In the genomic region with DNA sequence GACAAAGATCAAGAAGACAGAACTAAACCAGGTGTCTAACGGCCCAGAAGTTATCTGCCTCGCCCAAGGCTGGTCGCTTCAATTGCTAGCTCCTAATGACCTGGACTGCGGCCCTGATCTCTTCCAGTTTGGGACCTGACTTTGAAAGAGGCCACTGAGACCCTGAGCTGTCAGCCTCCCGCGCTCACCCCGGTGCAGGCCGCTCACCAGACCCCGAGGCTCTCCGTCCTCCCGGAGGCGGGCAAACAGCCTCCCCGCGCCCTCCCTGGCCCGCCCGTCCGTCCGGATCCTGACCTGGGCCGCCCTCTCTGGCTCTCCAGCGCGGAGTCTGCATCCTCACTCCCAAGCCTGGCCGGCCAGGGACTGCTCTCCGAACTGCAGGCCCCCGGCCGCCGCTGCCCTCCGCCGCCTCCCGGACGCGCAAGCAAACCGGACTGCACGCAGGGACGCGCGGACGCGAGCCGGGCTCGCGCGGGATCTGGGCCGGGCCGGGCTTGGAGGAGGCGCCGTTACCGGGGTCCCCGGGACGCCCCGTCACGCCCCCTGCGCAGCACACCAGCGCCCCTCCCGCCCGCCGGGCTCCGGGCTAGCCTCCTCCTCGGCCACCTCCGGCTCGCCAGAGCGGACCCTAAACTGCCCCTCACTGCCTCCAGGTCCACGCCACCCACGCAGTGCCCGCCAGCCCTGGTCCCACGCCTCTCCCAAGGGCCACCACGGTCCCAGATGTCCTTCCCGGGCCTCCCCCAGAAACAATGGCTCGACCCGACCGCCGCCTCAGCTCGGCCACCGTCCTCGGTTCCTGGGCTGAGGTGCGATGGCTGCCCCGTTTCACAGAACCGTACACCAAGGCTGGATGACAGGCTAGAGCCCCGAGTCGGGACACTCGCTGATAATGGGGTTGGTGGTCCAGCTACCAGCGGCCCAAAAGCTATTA, we compare ENCODE assay signal across 9 mouse cellular contexts. TPM values are rescaled to one million over a fixed set of nuclear protein-coding genes. Genes with fewer than 3 reads are reported as not detected.
A peak's percentile ranks its signal among the peaks of the same experiment; 100 is the strongest.
DNase-seq lines count a peak whose midpoint lies in the region; ATAC-seq and TF ChIP-seq lines count a peak whose summit lies in the region.
"Had no signal": no experiment of that assay in that cellular context is flagged by ENCODE, and none has a peak within 500 bp of the region (broad histone marks: within the 10 kb centered on the region; RNA-seq: fewer than 3 reads in every experiment).

No protein-coding gene starts in this region.

- under 1% methylated on average over 78 of the region's 81 CpGs for WGBS in forebrain, embryonic 10.5 days
- WGBS in heart, embryonic 14.5 days, result 1% methylated on average over 79 of the region's 81 CpGs
- 2% methylated on average over 78 of the region's 81 CpGs for whole genome bisulfite sequencing in liver, embryonic 14.5 days (ENCODE audit: insufficient replicate concordance)
- under 1% methylated on average over 77 of the region's 81 CpGs for WGBS in stomach, postnatal 0 days

- H3K9me3 ChIP-seq in forebrain, embryonic 10.5 days, result no peaks in the 10 kb centered on the region
- no peaks in the 10 kb centered on the region for H3K9me3 ChIP-seq in heart, embryonic 14.5 days (ENCODE audit: control insufficient read depth, low read length)
- no peaks in the 10 kb centered on the region for H3K9me3 ChIP-seq in liver, embryonic 14.5 days (ENCODE audit: control insufficient read depth, low read length)
- no peaks in the 10 kb centered on the region for H3K9me3 ChIP-seq in stomach, postnatal 0 days (ENCODE audit: control insufficient read depth, low read length)

- H3K27ac ChIP-seq in forebrain, embryonic 10.5 days, result peak overlapping the region; percentile 96
- peak overlapping the region; percentile 96 to 98 for H3K27ac ChIP-seq in heart, embryonic 14.5 days (replicated peaks in 1 of 2; ENCODE audit: control insufficient read depth in 1 of 2, insufficient read depth in 1 of 2, low read depth in 2 of 2, low read length in 2 of 2)
- no peak overlapping the region for H3K27ac ChIP-seq in liver, embryonic 14.5 days
- H3K27ac ChIP-seq in stomach, postnatal 0 days (replicated peaks), result peak overlapping the region; percentile 98

- peak; percentile 38 for ATAC-seq in heart, embryonic 14.5 days (ENCODE audit: insufficient number of reproducible peaks, insufficient read depth, low FRiP score, low read depth)
- peak; percentile 38 for ATAC-seq in liver, embryonic 14.5 days (ENCODE audit: insufficient read depth)
- peak; percentile 45 for ATAC-seq in stomach, postnatal 0 days (ENCODE audit: low FRiP score, low TSS enrichment)

- peak overlapping the region; percentile 82 for H3K4me2 ChIP-seq in heart, embryonic 14.5 days (ENCODE audit: low read length)
- peak overlapping the region; percentile 67 for H3K4me2 ChIP-seq in liver, embryonic 14.5 days (ENCODE audit: low read depth)
- H3K4me2 ChIP-seq in stomach, postnatal 0 days (replicated peaks; ENCODE audit: low read depth), result peak overlapping the region; percentile 95

- peaks cover 61% of the 10 kb centered on the region for H3K4me1 ChIP-seq in forebrain, embryonic 10.5 days
- peaks cover 22 to 42% of the 10 kb centered on the region in 2 experiments for H3K4me1 ChIP-seq in heart, embryonic 14.5 days (ENCODE audit: control insufficient read depth in 2 of 2, insufficient read depth in 2 of 2, low read length in 2 of 2)
- peaks cover 0 to 13% of the 10 kb centered on the region in 2 experiments; a peak in 3 of 4 replicates for H3K4me1 ChIP-seq in liver, embryonic 14.5 days (replicated peaks; ENCODE audit: control insufficient read depth in 2 of 2, insufficient read depth in 2 of 2, low read length in 1 of 2)
- peaks cover 7% of the 10 kb centered on the region for H3K4me1 ChIP-seq in stomach, postnatal 0 days (replicated peaks; ENCODE audit: control insufficient read depth, insufficient read depth)

- no peak for TF ChIP-seq EP300 in liver, embryonic 14.5 days (IDR thresholded peaks at IDR 0.05; ENCODE audit: low read depth)
- no peak for TF ChIP-seq EP300 in stomach, postnatal 0 days (optimal IDR thresholded peaks at IDR 0.05)

- peak; percentile 51 to 54 for DNase-seq in left cerebral cortex, adult 18-20 months (ENCODE audit: low spot score in 2 of 2)
- DNase-seq in left cerebral cortex, adult 11 months (ENCODE audit: low spot score), result no peak
- peak; percentile 71 for DNase-seq in forebrain, embryonic 10.5 days (ENCODE audit: extremely low spot score, low spot score)
- peak; percentile 88 for DNase-seq in kidney, postnatal 10 days
- peak in 1 of 3 experiments; percentile 4 for DNase-seq in liver, embryonic 14.5 days (ENCODE audit: low read depth in 3 of 3, low spot score in 3 of 3)
- peak; percentile 83 for DNase-seq in neural tube, embryonic 10.5 days (ENCODE audit: extremely low spot score, low spot score)
- DNase-seq in stomach, postnatal 0 days (ENCODE audit: low spot score), result peak; percentile 79

- H3K36me3 ChIP-seq in forebrain, embryonic 10.5 days (replicated peaks), result no peaks in the 10 kb centered on the region
- no peaks in the 10 kb centered on the region for H3K36me3 ChIP-seq in heart, embryonic 14.5 days (ENCODE audit: control insufficient read depth, insufficient read depth, low read length)
- H3K36me3 ChIP-seq in liver, embryonic 14.5 days (replicated peaks; ENCODE audit: control insufficient read depth, insufficient read depth, low read depth), result no peaks in the 10 kb centered on the region
- H3K36me3 ChIP-seq in stomach, postnatal 0 days (ENCODE audit: control insufficient read depth, insufficient read depth, low read length), result no peaks in the 10 kb centered on the region

- no peak for TF ChIP-seq CTCF in liver, embryonic 14.5 days (IDR thresholded peaks at IDR 0.05; ENCODE audit: low read depth)
- peak; percentile 5; the same call in 1 of the 2 replicates for TF ChIP-seq CTCF in stomach, postnatal 0 days (IDR thresholded peaks at IDR 0.05; ENCODE audit: low read depth)

- peak overlapping the region; percentile 98 for H3K4me3 ChIP-seq in forebrain, embryonic 10.5 days
- peak overlapping the region; percentile 68 to 96 for H3K4me3 ChIP-seq in heart, embryonic 14.5 days (ENCODE audit: control insufficient read depth in 1 of 2, insufficient read depth in 1 of 2, low read depth in 1 of 2, low read length in 2 of 2)
- H3K4me3 ChIP-seq in liver, embryonic 14.5 days (ENCODE audit: insufficient read depth in 1 of 2, low read depth in 2 of 2, low read length in 2 of 2), result peak overlapping the region; percentile 48 to 61
- H3K4me3 ChIP-seq in stomach, postnatal 0 days (ENCODE audit: low read depth, low read length), result peak overlapping the region; percentile 90

- peak overlapping the region; percentile 97 for H3K9ac ChIP-seq in heart, embryonic 14.5 days (ENCODE audit: low read length)
- no peak overlapping the region; the same call in 1 of the 2 replicates for H3K9ac ChIP-seq in liver, embryonic 14.5 days (replicated peaks)
- H3K9ac ChIP-seq in stomach, postnatal 0 days (ENCODE audit: low read length), result peak overlapping the region; percentile 94

- peaks cover 13% of the 10 kb centered on the region for H3K27me3 ChIP-seq in forebrain, embryonic 10.5 days (ENCODE audit: poor library complexity, severe bottlenecking)
- no peaks in the 10 kb centered on the region for H3K27me3 ChIP-seq in heart, embryonic 14.5 days (ENCODE audit: control insufficient read depth, insufficient read depth, low read length)
- H3K27me3 ChIP-seq in liver, embryonic 14.5 days (ENCODE audit: control insufficient read depth, insufficient read depth, low read length), result peaks cover 55% of the 10 kb centered on the region
- H3K27me3 ChIP-seq in stomach, postnatal 0 days (ENCODE audit: control insufficient read depth, insufficient read depth, low read length), result no peaks in the 10 kb centered on the region
- H3K27me3 ChIP-seq: CH12.LX had no signal

RNA-seq across cellular contexts. Expression of a gene that starts 1.4 kb away (rescaled TPM):
- total RNA-seq in left cerebral cortex, adult 18-20 months (2021), result 100 to 1,000 TPM; 207 to 235 TPM
- 22.7 and 29.2 TPM in 2 replicates for polyA plus RNA-seq in forebrain, embryonic 10.5 days (2016; fragmentation: Nextera tagmentation; extraction: Ambion mirVana)
- 23.8 and 29.4 TPM in 2 replicates for polyA plus RNA-seq in heart, embryonic 14.5 days (2014; fragmentation: Nextera tagmentation; extraction: Ambion mirVana)
- polyA plus RNA-seq in liver, embryonic 14.5 days (2012; rRNA removed), result 4.9 and 6.0 TPM in 2 replicates
- polyA plus RNA-seq in liver, embryonic 14.5 days (2014; fragmentation: Nextera tagmentation; extraction: Ambion mirVana), result 2.6 and 2.7 TPM in 2 replicates
- 8.7 and 8.8 TPM in 2 replicates for polyA plus RNA-seq in stomach, postnatal 0 days (2015; fragmentation: Nextera tagmentation; extraction: Ambion mirVana)
